Mouse (Mus musculus): Measurements from ENCODE around the gene Gm21704. TPM values are rescaled to one million over a fixed set of nuclear protein-coding genes. Genes with fewer than 3 reads are reported as not detected.
"Not testable (repeated sequence)": the region's sequence is repeated elsewhere in the genome, so short reads cannot be mapped to it uniquely, and the experiment has no call there.

Gene Gm21704
- not detected in 2 replicates for polyA plus RNA-seq (2016; fragmentation: Nextera tagmentation; extraction: Ambion mirVana)

DNA sequence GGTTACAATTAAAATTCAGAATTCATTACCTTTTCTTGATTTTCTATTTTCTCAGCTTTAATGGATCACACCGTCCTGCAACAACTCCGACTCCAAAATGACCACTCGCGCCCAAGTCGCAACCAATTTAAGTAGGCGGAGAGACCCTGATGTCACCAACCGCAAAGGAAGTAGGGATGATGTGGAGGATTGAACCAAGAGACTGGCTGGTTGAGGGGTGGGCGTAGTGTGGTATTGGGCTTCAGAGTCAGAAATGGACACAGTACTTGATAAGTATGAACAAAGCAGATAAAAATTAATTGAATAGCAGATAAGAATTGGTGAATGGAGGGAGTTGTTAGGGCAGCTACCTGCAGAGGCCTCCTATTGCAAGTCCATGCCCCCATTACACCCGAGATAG, at the start of gene Gm21704, which contains the start of gene Gm21708:
Gene Gm21704, minus strand, starts transcription at position 101 of the 400 bp plus-strand sequence.
Gene Gm21708, minus strand, starts transcription at position 101 of the 400 bp plus-strand sequence.
- H3K9me3 ChIP-seq; H3K27me3 ChIP-seq; H3K4me1 ChIP-seq; H3K36me3 ChIP-seq; H3K4me3 ChIP-seq; ATAC-seq (ENCODE audit: low FRiP score, low read depth); H3K4me2 ChIP-seq (replicated peaks); H3K27ac ChIP-seq (replicated peaks); H3K9ac ChIP-seq (replicated peaks): not testable (repeated sequence)
- no CpG with 5 or more reads among the region's 9 CpGs for WGBS

- not testable (repeated sequence) for H3K4me2 ChIP-seq (replicated peaks); H3K4me3 ChIP-seq; H3K27ac ChIP-seq (replicated peaks); H3K9ac ChIP-seq (replicated peaks); H3K27me3 ChIP-seq; H3K9me3 ChIP-seq; ATAC-seq (ENCODE audit: low FRiP score, low read depth); H3K36me3 ChIP-seq; H3K4me1 ChIP-seq
- no CpG with 5 or more reads among the region's 9 CpGs for WGBS
Measured at GRCm38 (mm10) chrY:3345229-3345628, 64.7 kb downstream of the Gm21704 start, which contains the start of gene Gm21693. Gene Gm21693, minus strand, starts transcription at chrY:3345329.

DNA sequence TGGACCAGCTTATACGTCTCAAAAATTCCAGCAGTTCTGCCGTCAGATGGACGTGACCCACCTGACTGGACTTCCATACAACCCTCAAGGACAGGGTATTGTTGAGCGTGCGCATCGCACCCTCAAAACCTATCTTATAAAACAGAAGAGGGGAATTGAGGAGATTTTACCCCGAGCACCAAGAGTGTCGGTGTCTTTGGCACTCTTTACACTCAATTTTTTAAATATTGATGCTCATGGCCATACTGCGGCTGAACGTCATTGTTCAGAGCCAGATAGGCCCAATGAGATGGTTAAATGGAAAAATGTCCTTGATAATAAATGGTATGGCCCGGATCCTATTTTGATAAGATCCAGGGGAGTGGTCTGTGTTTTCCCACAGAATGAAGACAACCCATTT, 69.3 kb downstream of the Gm21704 start:
- H3K4me2 ChIP-seq (replicated peaks); H3K27me3 ChIP-seq; H3K9ac ChIP-seq (replicated peaks); H3K9me3 ChIP-seq; H3K36me3 ChIP-seq; H3K27ac ChIP-seq (replicated peaks); H3K4me1 ChIP-seq; ATAC-seq (ENCODE audit: low FRiP score, low read depth); H3K4me3 ChIP-seq: not testable (repeated sequence)
- no CpG with 5 or more reads among the region's 11 CpGs for WGBS

Other genes with a start within 250 kb of the Gm21704 start
- gene Gm21677, start 103.7 kb downstream of the Gm21704 start, polyA plus RNA-seq (2016; fragmentation: Nextera tagmentation; extraction: Ambion mirVana) = not detected in 2 replicates
- gene Gm21693, start 64.8 kb downstream of the Gm21704 start, polyA plus RNA-seq (2016; fragmentation: Nextera tagmentation; extraction: Ambion mirVana) = not detected in 2 replicates
- gene Gm21708, start within 50 bp of the Gm21704 start, polyA plus RNA-seq (2016; fragmentation: Nextera tagmentation; extraction: Ambion mirVana) = 0.15 TPM in 1 of 2 replicates, not detected in the other